Mouse (Mus musculus): ENCODE measurements around the gene Trappc11. TPM values are rescaled to one million over a fixed set of nuclear protein-coding genes. Genes with fewer than 3 reads are reported as not detected.
"Not testable (repeated sequence)": the region's sequence is repeated elsewhere in the genome, so short reads cannot be mapped to it uniquely, and the experiment has no call there.

Gene Trappc11
- polyA plus RNA-seq, 1 experiment from 2014 or later = 28.3 TPM

- H3K27ac ChIP-seq = no peak overlapping the region
Measured at GRCm38 (mm10) chr8:47461650-47462049, 71.6 kb downstream of the Trappc11 start.

GRCm38 (mm10) chr8:47459216-47459749, 74.0 kb downstream of the Trappc11 start:
- no peak for ATAC-seq
- no peak overlapping the region for H3K4me2 ChIP-seq (replicated peaks)
- no peaks in the 10 kb centered on the region for H3K9me3 ChIP-seq
- no peak overlapping the region for H3K4me3 ChIP-seq (replicated peaks)
- H3K27me3 ChIP-seq (replicated peaks) = no peaks in the 10 kb centered on the region
- H3K4me1 ChIP-seq (replicated peaks) = no peaks in the 10 kb centered on the region
- no peaks in the 10 kb centered on the region for H3K36me3 ChIP-seq
- H3K9ac ChIP-seq = no peak overlapping the region
- H3K27ac ChIP-seq = no peak overlapping the region
- WGBS = 54% methylated on average over 6 of the region's 6 CpGs

More at GRCm38 (mm10) chr8:47461650-47462049, 71.6 kb downstream of the Trappc11 start:
- Histone ChIP-seq H3K36me3 (no peaks in the 10 kb centered on the region), H3K9me3 (no peaks in the 10 kb centered on the region), H3K9ac (no peak overlapping the region), H3K4me1 (replicated peaks) (no peaks in the 10 kb centered on the region), H3K4me2 (replicated peaks) (no peak overlapping the region), H3K27me3 (replicated peaks) (no peaks in the 10 kb centered on the region), H3K4me3 (replicated peaks) (no peak overlapping the region)
- 74% methylated on average over 10 of the region's 10 CpGs for WGBS
- ATAC-seq = no peak

- no peak overlapping the region for H3K4me3 ChIP-seq (replicated peaks)
- H3K27ac ChIP-seq = no peak overlapping the region
- H3K27me3 ChIP-seq (replicated peaks) = no peaks in the 10 kb centered on the region
- 93% methylated on average over 10 of the region's 10 CpGs for WGBS
- H3K36me3 ChIP-seq = no peaks in the 10 kb centered on the region
- H3K9ac ChIP-seq = no peak overlapping the region
- no peak overlapping the region for H3K4me2 ChIP-seq (replicated peaks)
- H3K9me3 ChIP-seq = no peaks in the 10 kb centered on the region
- no peak for ATAC-seq
- H3K4me1 ChIP-seq (replicated peaks) = no peaks in the 10 kb centered on the region
Measured at GRCm38 (mm10) chr8:47458591-47458990, 74.7 kb downstream of the Trappc11 start.

GRCm38 (mm10) chr8:47449211-47449610, 84.1 kb downstream of the Trappc11 start:
- H3K27me3 ChIP-seq (replicated peaks); ATAC-seq; H3K4me3 ChIP-seq (replicated peaks); H3K9ac ChIP-seq; H3K9me3 ChIP-seq; H3K36me3 ChIP-seq; H3K4me2 ChIP-seq (replicated peaks); H3K27ac ChIP-seq; H3K4me1 ChIP-seq (replicated peaks): not testable (repeated sequence)
- 95% methylated on average over 2 of the region's 2 CpGs for whole genome bisulfite sequencing

GRCm38 (mm10) chr8:47446312-47447046, 86.8 kb downstream of the Trappc11 start, which contains the start of gene Stox2:
Gene Stox2, minus strand, starts transcription at chr8:47446362.
- no peak within 1 kb of the TSS for H3K4me2 ChIP-seq (replicated peaks)
- 61% methylated on average over 19 of the region's 19 CpGs for WGBS
- ATAC-seq = no peak; the same call in 1 of the 2 replicates
- H3K27me3 ChIP-seq (replicated peaks) = no peaks in the 10 kb centered on the region
- H3K4me3 ChIP-seq (replicated peaks) = no peak within 1 kb of the TSS
- H3K4me1 ChIP-seq (replicated peaks) = no peaks in the 10 kb centered on the region
- H3K27ac ChIP-seq = no peak within 1 kb of the TSS
- H3K9me3 ChIP-seq = no peaks in the 10 kb centered on the region
- no peak within 1 kb of the TSS for H3K9ac ChIP-seq
- no peaks in the 10 kb centered on the region for H3K36me3 ChIP-seq

Other genes with a start within 250 kb of the Trappc11 start
- 7.9 and 8.1 TPM in 2 replicates for gene Stox2, start 87.1 kb downstream of the Trappc11 start, polyA plus RNA-seq (2015; fragmentation: Nextera tagmentation; extraction: Ambion mirVana)
- 40.4 and 44.5 TPM in 2 replicates for gene Rwdd4a, start 194 bp upstream of the Trappc11 start, polyA plus RNA-seq (2015; fragmentation: Nextera tagmentation; extraction: Ambion mirVana)
- 12.1 and 15.8 TPM in 2 replicates for gene Ing2, start 142.1 kb upstream of the Trappc11 start, polyA plus RNA-seq (2015; fragmentation: Nextera tagmentation; extraction: Ambion mirVana)
- 21.7 and 24.1 TPM in 2 replicates for gene Cdkn2aip, start 180.5 kb upstream of the Trappc11 start, polyA plus RNA-seq (2015; fragmentation: Nextera tagmentation; extraction: Ambion mirVana)